Mouse (Mus musculus) liver, embryonic 14.5 days (tissue): ENCODE measurements around the gene Cep128. TPM values are rescaled to one million over a fixed set of nuclear protein-coding genes. Genes with fewer than 3 reads are reported as not detected.

ENCODE experiments used
- ATAC-seq: fragments of 200-750 bp; cut with Nextera tagmentation; 2 replicates; pipeline ENCODE4 v1.8.0; 2017; ENCODE audit warnings: moderate number of reproducible peaks, mild to moderate bottlenecking, moderate library complexity; ENCODE audit not compliant: insufficient read depth
- DNase-seq, 3 experiments: peaks; one replicate each; pipeline ENCODE4 v3.0.0-alpha.2; 2012 to 2013; ENCODE audit warnings: low read depth in 3 of 3, low spot score in 3 of 3
- H3K27ac ChIP-seq: fragments of 300-500 bp; sonication (generic); 2 replicates; pipeline ENCODE4 v1.5.1; 2014; ENCODE audit warnings: moderate library complexity, mild to moderate bottlenecking, control low read depth, inconsistent platforms
- H3K27me3 ChIP-seq: fragments of 300-500 bp; sonication (generic); 2 replicates; pipeline ENCODE4 v1.6.1; 2014; ENCODE audit warnings: mild to moderate bottlenecking, low read length, moderate library complexity; ENCODE audit not compliant: control insufficient read depth, insufficient read depth
- H3K36me3 ChIP-seq: fragments of 300-500 bp; sonication (generic); replicated peaks from 2 replicates; pipeline ENCODE4 v1.6.1; 2014; ENCODE audit warnings: low read depth; ENCODE audit not compliant: control insufficient read depth, insufficient read depth
- H3K4me1 ChIP-seq, 2 experiments: fragments of 200-500 bp in 1 of 2; fragments of 300-500 bp in 1 of 2; sonication (generic) in 1 of 2; replicated peaks; 2 replicates each; pipeline ENCODE4 v1.6.1; 2012 to 2014; ENCODE audit warnings: antibody characterized with exemption in 1 of 2, inconsistent platforms in 1 of 2, low read length in 1 of 2; ENCODE audit not compliant: control insufficient read depth in 2 of 2, insufficient read depth in 2 of 2
- H3K4me2 ChIP-seq: fragments of 300-500 bp; sonication (generic); 2 replicates; pipeline ENCODE4 v1.6.1; 2014; ENCODE audit warnings: low read depth, mild to moderate bottlenecking, control low read depth, moderate library complexity
- H3K4me3 ChIP-seq, 2 experiments: fragments of 200-500 bp in 1 of 2; fragments of 300-500 bp in 1 of 2; sonication (generic) in 1 of 2; 2 replicates each; pipeline ENCODE4 v1.5.1; 2012 to 2014; ENCODE audit warnings: low read depth in 2 of 2, low read length in 2 of 2, mild to moderate bottlenecking in 2 of 2, control low read depth in 1 of 2, inconsistent platforms in 1 of 2, moderate library complexity in 1 of 2; ENCODE audit not compliant: insufficient read depth in 1 of 2
- H3K9ac ChIP-seq: fragments of 300-500 bp; sonication (generic); replicated peaks from 2 replicates; pipeline ENCODE4 v1.6.1; 2014; ENCODE audit warnings: mild to moderate bottlenecking, control low read depth, moderate library complexity
- H3K9me3 ChIP-seq: fragments of 300-500 bp; sonication (generic); 2 replicates; pipeline ENCODE4 v1.6.1; 2016; ENCODE audit warnings: low read length, mixed read lengths; ENCODE audit not compliant: control insufficient read depth
- CTCF ChIP-seq: IDR thresholded peaks from 2 replicates; pipeline ENCODE4 v1.5.1; 2016; ENCODE audit warnings: antibody characterized with exemption, low read depth, control low read depth
- EP300 ChIP-seq: IDR thresholded peaks from 2 replicates; pipeline ENCODE4 v1.6.1; 2016; ENCODE audit warnings: antibody characterized with exemption, low read depth
- WGBS: fragments of 180-500 bp; shearing (Covaris S2); extraction: QIAGEN DNeasy Blood & Tissue Kit; methylation state at CpG from one replicate; pipeline ENCODE4 v1.1.7; 2014; ENCODE audit not compliant: insufficient replicate concordance; 5-methylcytosine and 5-hydroxymethylcytosine counted together
- polyA plus RNA-seq, 2 experiments: library from polyadenylated mRNA; depleted of rRNA in 1 of 2; stranded (reverse) in 1 of 2; unstranded in 1 of 2; fragments of >200 nt; fragmentation: Nextera tagmentation in 1 of 2; extraction: Ambion mirVana in 1 of 2; gene quantifications; 2 replicates each; pipeline versions ENCODE4 v1.2.1 to v1.2.3; 2012 to 2014

Cep128 gene
- polyA plus RNA-seq, 2 experiments: 9.3 to 9.4 TPM

DNA sequence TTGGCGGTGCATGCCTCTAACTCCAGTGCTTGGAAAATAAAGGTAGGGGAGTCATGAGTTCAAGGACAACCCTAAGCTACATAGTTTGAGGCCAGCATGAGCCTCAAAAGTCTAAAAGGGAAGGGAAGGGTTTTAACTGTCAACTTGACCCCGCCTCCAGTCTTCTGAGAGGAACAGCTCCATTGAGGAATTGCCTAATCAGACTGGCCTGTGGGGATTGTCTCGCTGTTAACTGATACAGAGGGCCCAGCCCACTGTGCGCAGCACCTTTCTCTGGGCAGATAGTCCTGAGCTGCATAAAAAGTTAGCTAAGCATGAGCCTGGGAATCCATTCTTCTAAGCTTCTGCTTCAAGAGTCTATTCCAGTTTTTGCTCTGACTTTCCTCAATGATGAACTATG, 56.7 kb downstream of the Cep128 start:
- ATAC-seq (peak; percentile 85), DNase-seq (peak; percentile 18 to 45 (median 37))
- no peaks in the 10 kb centered on the region for H3K9me3 ChIP-seq
- no peaks in the 10 kb centered on the region for H3K27me3 ChIP-seq
- H3K4me2 ChIP-seq: peak overlapping the region; percentile 1; the same call in 1 of the 2 replicates
- H3K4me3 ChIP-seq: no peak overlapping the region
- H3K4me1 ChIP-seq: peaks cover 5 to 12% of the 10 kb centered on the region in 2 experiments; a peak in 3 of 4 replicates
- TF ChIP-seq EP300: no peak
- no peak for TF ChIP-seq CTCF
- H3K27ac ChIP-seq: no peak overlapping the region
- H3K9ac ChIP-seq: no peak overlapping the region
- peaks cover 11% of the 10 kb centered on the region for H3K36me3 ChIP-seq
- 30% methylated on average over 4 of the region's 4 CpGs for WGBS

DNA sequence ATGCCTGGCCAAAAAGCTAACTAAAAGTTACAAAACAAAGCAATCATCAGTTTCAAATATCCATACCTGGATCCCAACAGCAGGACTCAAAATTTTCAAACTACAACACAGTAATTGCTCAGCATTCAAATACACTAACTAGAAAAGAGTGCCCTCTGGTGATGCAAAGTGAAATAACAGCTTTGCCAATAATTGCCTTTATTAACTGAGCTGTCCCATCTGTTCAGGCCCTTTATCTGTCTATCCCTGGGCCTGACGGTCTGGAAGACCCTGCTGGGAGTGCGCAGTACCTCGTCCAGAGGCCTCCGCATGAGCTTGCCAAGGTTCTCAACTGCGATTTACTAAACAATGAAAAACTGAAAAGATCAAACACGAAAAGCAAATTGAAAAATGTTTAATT, 58.1 kb downstream of the Cep128 start:
- ATAC-seq: peak; percentile 17; the same call in 1 of the 2 replicates
- Histone ChIP-seq H3K9me3 (no peaks in the 10 kb centered on the region), H3K36me3 (peaks cover 11% of the 10 kb centered on the region), H3K9ac (no peak overlapping the region), H3K4me1 (peaks cover 5 to 12% of the 10 kb centered on the region in 2 experiments; a peak in 3 of 4 replicates), H3K27ac (no peak overlapping the region), H3K4me3 (no peak overlapping the region), H3K4me2 (no peak overlapping the region), H3K27me3 (no peaks in the 10 kb centered on the region)
- 35% methylated on average over 6 of the region's 6 CpGs for WGBS
- peak; percentile 16 to 34 (median 31) for DNase-seq
- TF ChIP-seq EP300: no peak
- peak; percentile 61 for TF ChIP-seq CTCF

DNA sequence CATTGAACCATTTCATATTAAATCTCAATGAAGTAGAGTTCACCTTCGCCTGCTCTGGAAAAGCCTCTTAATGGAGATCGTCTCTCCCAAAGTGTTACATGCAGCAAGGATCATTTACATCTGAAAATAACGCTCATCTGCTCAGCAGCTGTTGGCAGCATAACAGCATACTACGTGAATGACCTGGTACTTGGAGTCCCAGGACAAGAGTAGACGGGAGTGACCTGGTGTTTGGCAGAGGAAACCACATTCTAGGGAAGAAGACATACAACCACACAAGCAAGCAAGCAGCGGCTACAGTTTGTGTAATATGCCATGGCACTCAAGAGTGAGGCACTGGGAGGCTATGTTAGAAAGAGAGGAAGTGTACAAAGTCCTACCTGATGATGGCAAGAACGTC, 69.2 kb downstream of the Cep128 start:
- H3K27ac ChIP-seq: no peak overlapping the region
- H3K4me2 ChIP-seq: no peak overlapping the region
- no peaks in the 10 kb centered on the region for H3K4me1 ChIP-seq
- DNase-seq: no peak
- no peak for TF ChIP-seq CTCF
- TF ChIP-seq EP300: no peak
- no peaks in the 10 kb centered on the region for H3K36me3 ChIP-seq
- no peaks in the 10 kb centered on the region for H3K27me3 ChIP-seq
- 73% methylated on average over 7 of the region's 7 CpGs for WGBS
- no peak overlapping the region for H3K9ac ChIP-seq
- no peaks in the 10 kb centered on the region for H3K9me3 ChIP-seq
- no peak overlapping the region for H3K4me3 ChIP-seq
- no peak for ATAC-seq

- Histone ChIP-seq H3K36me3 (no peaks in the 10 kb centered on the region), H3K9me3 (no peaks in the 10 kb centered on the region), H3K4me3 (no peak overlapping the region), H3K27ac (no peak overlapping the region), H3K4me1 (no peaks in the 10 kb centered on the region), H3K4me2 (no peak overlapping the region), H3K27me3 (no peaks in the 10 kb centered on the region), H3K9ac (no peak overlapping the region)
- no peak for ATAC-seq
- peak in 1 of 3 experiments; percentile 17 for DNase-seq
- TF ChIP-seq EP300 (no peak), CTCF (peak; percentile 59)
- 57% methylated on average over 10 of the region's 10 CpGs for WGBS
Measured at GRCm38 (mm10) chr12:91313974-91314587, 70.1 kb downstream of the Cep128 start.

DNA sequence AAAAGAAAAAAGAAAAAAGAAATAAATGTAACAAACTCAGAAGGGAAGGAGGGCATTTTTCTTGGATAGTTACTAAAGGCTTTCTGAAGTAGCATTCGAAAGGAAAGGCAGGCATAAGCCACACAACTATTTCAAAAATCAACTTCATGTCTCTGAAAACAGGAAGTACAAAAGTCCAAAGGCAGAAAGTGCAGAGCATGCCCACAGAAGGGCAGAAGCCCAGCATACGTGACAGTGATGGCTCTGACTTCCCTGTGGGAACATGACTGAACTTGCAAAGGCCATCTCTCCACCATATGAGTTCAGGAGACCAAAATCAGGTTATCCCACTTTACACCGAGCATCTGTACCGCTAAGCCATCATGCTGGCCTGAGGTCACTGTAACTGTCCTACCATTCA, 71.6 kb downstream of the Cep128 start:
- whole genome bisulfite sequencing: 80% methylated on average over 4 of the region's 4 CpGs
- no peak overlapping the region for H3K9ac ChIP-seq

More for the DNA sequence above, 71.6 kb downstream of the Cep128 start:
- Histone ChIP-seq H3K27ac (no peak overlapping the region), H3K4me2 (no peak overlapping the region), H3K4me1 (no peaks in the 10 kb centered on the region), H3K4me3 (no peak overlapping the region), H3K9me3 (no peaks in the 10 kb centered on the region), H3K27me3 (no peaks in the 10 kb centered on the region), H3K36me3 (no peaks in the 10 kb centered on the region; the same call in 1 of the 2 replicates)
- DNase-seq (no peak), ATAC-seq (no peak)
- TF ChIP-seq CTCF: no peak
- no peak for TF ChIP-seq EP300
